Mouse (Mus musculus) midbrain, embryonic 13.5 days (tissue): ENCODE data around the gene Erc2. TPM values are rescaled to one million over a fixed set of nuclear protein-coding genes. Genes with fewer than 3 reads are reported as not detected.

Experiments
- polyA plus RNA-seq: library from polyadenylated mRNA; unstranded; fragments of >200 nt; fragmentation: Nextera tagmentation; extraction: Ambion mirVana; gene quantifications from 2 replicates; pipeline ENCODE4 v1.2.1, GENCODE M21; 2015

Gene Erc2
- polyA plus RNA-seq, 1 experiment from 2014 or later = 79.0 TPM

Other genes with a start within 250 kb of the Erc2 start
- gene Fam208a, start 193.6 kb upstream of the Erc2 start, polyA plus RNA-seq = 18.5 and 19.1 TPM in 2 replicates
- 15.9 and 17.4 TPM in 2 replicates for gene Ccdc66, start 114.0 kb upstream of the Erc2 start, polyA plus RNA-seq